Mouse (Mus musculus) neutrophil, adult 83 days (primary cell): ENCODE data around the gene Hoxd9. TPM values are rescaled to one million over a fixed set of nuclear protein-coding genes. Genes with fewer than 3 reads are reported as not detected.

ENCODE experiments used
- total RNA-seq, 2 experiments: library from RNA; stranded (reverse); gene quantifications; one replicate each; pipeline ENCODE4 v1.2.4; 2023

The Hoxd9 gene
- total RNA-seq = not detected

GRCm38 (mm10) chr2:74697567-74698121 lies at the start of gene Hoxd9:
TSS of gene Hoxd9 (plus strand) at chr2:74697727.

GRCm38 (mm10) chr2:74659507-74660005 lies 38.0 kb upstream of the Hoxd9 start, which contains the start of gene Evx2:
TSS of gene Evx2 (minus strand) at chr2:74659557.

GRCm38 (mm10) chr2:74667842-74668357 lies 29.6 kb upstream of the Hoxd9 start, which contains the start of gene Hoxd13:
TSS of gene Hoxd13 (plus strand) at chr2:74668310.

GRCm38 (mm10) chr2:74674881-74675665 lies 22.5 kb upstream of the Hoxd9 start, which contains the start of gene Hoxd12:
TSS of gene Hoxd12 (plus strand) at chr2:74675013.

GRCm38 (mm10) chr2:74678891-74679595 lies 18.5 kb upstream of the Hoxd9 start, which contains the start of gene Hoxd11:
TSS of gene Hoxd11 (plus strand) at chr2:74679557.

GRCm38 (mm10) chr2:74691022-74691951 lies 6.2 kb upstream of the Hoxd9 start, which contains the start of gene Hoxd10:
TSS of gene Hoxd10 (plus strand) at chr2:74691924.

GRCm38 (mm10) chr2:74704393-74704998 lies 7.0 kb downstream of the Hoxd9 start, which contains the start of gene Hoxd8:
TSS of gene Hoxd8 (plus strand) at chr2:74704615.

GRCm38 (mm10) chr2:74711721-74712621 lies 14.4 kb downstream of the Hoxd9 start, which contains the start of the genes Hoxd3 and Hoxd4:
TSS of gene Hoxd3 (plus strand) at chr2:74711927.
TSS of gene Hoxd4 (plus strand) at chr2:74711929.

GRCm38 (mm10) chr2:74726551-74726950 lies 29.0 kb downstream of the Hoxd9 start, which contains the start of gene Gm28230:
TSS of gene Gm28230 (plus strand) at chr2:74726728.

Other genes starting within 250 kb of the Hoxd9 start
- 10 to 100 TPM; 40.6 to 49.3 TPM for gene Lnpk, start 118.3 kb upstream of the Hoxd9 start, total RNA-seq
- gene Evx2, start 38.2 kb upstream of the Hoxd9 start, total RNA-seq = not detected
- not detected for gene Hoxd13, start 29.4 kb upstream of the Hoxd9 start, total RNA-seq
- gene Hoxd12, start 22.7 kb upstream of the Hoxd9 start, total RNA-seq = not detected
- gene Hoxd11, start 18.2 kb upstream of the Hoxd9 start, total RNA-seq = not detected
- gene Hoxd10, start 5.8 kb upstream of the Hoxd9 start, total RNA-seq = not detected
- not detected for gene Hoxd8, start 6.9 kb downstream of the Hoxd9 start, total RNA-seq
- not detected for gene Hoxd3, start 14.2 kb downstream of the Hoxd9 start, total RNA-seq
- not detected for gene Hoxd4, start 14.2 kb downstream of the Hoxd9 start, total RNA-seq
- gene Gm28230, start 29.0 kb downstream of the Hoxd9 start, total RNA-seq = not detected
- gene Hoxd1, start 65.3 kb downstream of the Hoxd9 start, total RNA-seq = not detected
- gene Mtx2, start 128.1 kb downstream of the Hoxd9 start, total RNA-seq = 10 to 100 TPM; 17.1 to 19.0 TPM